ENCODE assay signal across 20 mouse cellular contexts in the genomic region with DNA sequence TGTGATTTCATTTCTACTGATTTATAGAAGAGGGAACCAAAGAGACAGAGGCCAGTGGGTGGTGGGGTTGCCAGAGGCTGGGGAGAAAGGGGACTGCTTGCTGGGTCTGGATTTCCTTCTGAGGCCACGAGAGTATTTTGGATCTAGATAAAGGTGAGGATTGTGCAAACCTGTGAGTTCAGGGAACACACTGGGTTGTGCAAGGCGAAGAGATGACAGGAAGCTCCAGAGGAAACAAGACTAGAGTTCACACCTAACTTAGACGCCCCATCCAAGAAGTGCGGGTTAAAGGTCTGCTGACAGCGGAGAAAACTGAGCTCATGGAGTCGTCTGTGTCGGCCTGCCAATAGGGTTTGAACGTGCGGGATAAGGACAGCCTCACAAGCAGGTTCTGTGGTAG.
DNase-seq lines count a peak whose midpoint lies in the region; ATAC-seq and TF ChIP-seq lines count a peak whose summit lies in the region.
"Had no signal": no experiment of that assay in that cellular context is flagged by ENCODE, and none has a peak within 500 bp of the region (broad histone marks: within the 10 kb centered on the region; RNA-seq: fewer than 3 reads in every experiment).

No protein-coding gene starts in this region.

- H3K27me3 ChIP-seq in liver, postnatal 0 days (ENCODE audit: insufficient read depth, low read length), result no peaks in the 10 kb centered on the region
- H3K27me3 ChIP-seq: embryonic facial prominence, embryonic 13.5 days; forebrain, embryonic 13.5 days; heart, embryonic 12.5 days had no signal

- no peak for DNase-seq in liver, postnatal 0 days
- no peak for DNase-seq in liver
- DNase-seq in lung, postnatal 36 days, result peak; percentile 20
- DNase-seq in lung, postnatal 25 days (ENCODE audit: low spot score), result no peak
- no peak for DNase-seq in right cerebral cortex, adult 18-20 months
- DNase-seq: adrenal gland, postnatal 10 days; cerebellum, adult 18-20 months; cerebellum, adult 9-11 months; cerebellum, postnatal 36 days; forebrain, postnatal 0 days; gastrocnemius, postnatal 14 days; heart, adult 2 months had no signal

- no peak for TF ChIP-seq EP300 in liver, postnatal 0 days (IDR thresholded peaks at IDR 0.05; ENCODE audit: low read depth)

- no peak overlapping the region for H3K9ac ChIP-seq in liver, postnatal 0 days (replicated peaks)
- H3K9ac ChIP-seq: embryonic facial prominence, embryonic 13.5 days; forebrain, embryonic 13.5 days; forebrain, postnatal 0 days; heart, embryonic 12.5 days; hindbrain, embryonic 14.5 days had no signal

- no peak for TF ChIP-seq CTCF in liver, postnatal 0 days (IDR thresholded peaks at IDR 0.05; ENCODE audit: low read depth)

- H3K36me3 ChIP-seq in liver, postnatal 0 days (replicated peaks; ENCODE audit: insufficient read depth, low read length), result no peaks in the 10 kb centered on the region
- H3K36me3 ChIP-seq: G1E had no signal

- H3K4me3 ChIP-seq in liver, postnatal 0 days (ENCODE audit: low read depth, low read length), result no peak overlapping the region
- H3K4me3 ChIP-seq: embryonic facial prominence, embryonic 13.5 days; forebrain, embryonic 13.5 days; heart, adult 2 months; heart, embryonic 12.5 days; hindbrain, embryonic 10.5 days had no signal

- ATAC-seq in liver, postnatal 0 days, result peak; percentile 3; the same call in 1 of the 2 replicates
- ATAC-seq in megakaryocyte, adult 5-6 weeks (ENCODE audit: poor library complexity, severe bottlenecking), result peak; percentile 34; the same call in 1 of the 2 replicates
- ATAC-seq: CD4-positive, CD25-positive, alpha-beta regulatory T cell, adult 4 months; forebrain, embryonic 13.5 days; forebrain, postnatal 0 days had no signal

- peaks cover 9% of the 10 kb centered on the region; the same call in 1 of the 2 replicates for H3K4me1 ChIP-seq in liver, postnatal 0 days (ENCODE audit: insufficient read depth)

- no peaks in the 10 kb centered on the region for H3K9me3 ChIP-seq in liver, postnatal 0 days (ENCODE audit: low read length)
- H3K9me3 ChIP-seq: forebrain, embryonic 13.5 days had no signal

- H3K4me2 ChIP-seq in liver, postnatal 0 days (ENCODE audit: low read depth, low read length), result no peak overlapping the region
- H3K4me2 ChIP-seq: embryonic facial prominence, embryonic 13.5 days; forebrain, embryonic 13.5 days; heart, embryonic 12.5 days; hindbrain, embryonic 14.5 days had no signal

- 54% methylated on average over 9 of the region's 9 CpGs for WGBS in liver, postnatal 0 days (ENCODE audit: insufficient replicate concordance)

- H3K27ac ChIP-seq in liver, postnatal 0 days (ENCODE audit: low read depth), result no peak overlapping the region
- H3K27ac ChIP-seq: embryonic facial prominence, embryonic 13.5 days; forebrain, embryonic 13.5 days; heart, adult 2 months; hindbrain, embryonic 10.5 days; hindbrain, embryonic 14.5 days had no signal
